Mouse (Mus musculus): ENCODE data around the gene Fbxo46.

GRCm38 (mm10) chr7:19137380-19137779, 17.7 kb downstream of the Fbxo46 start:
- TF ChIP-seq GATA1 (IDR thresholded peaks at IDR 0.05; ENCODE audit: borderline replicate concordance, low read length), result no peak
- TF ChIP-seq FLI1 (IDR thresholded peaks at IDR 0.05; ENCODE audit: low read length), result no peak

Data from megakaryocyte, embryonic 14.5 days (primary cell).